ENCODE assay signal across 10 mouse cellular contexts in the genomic region with DNA sequence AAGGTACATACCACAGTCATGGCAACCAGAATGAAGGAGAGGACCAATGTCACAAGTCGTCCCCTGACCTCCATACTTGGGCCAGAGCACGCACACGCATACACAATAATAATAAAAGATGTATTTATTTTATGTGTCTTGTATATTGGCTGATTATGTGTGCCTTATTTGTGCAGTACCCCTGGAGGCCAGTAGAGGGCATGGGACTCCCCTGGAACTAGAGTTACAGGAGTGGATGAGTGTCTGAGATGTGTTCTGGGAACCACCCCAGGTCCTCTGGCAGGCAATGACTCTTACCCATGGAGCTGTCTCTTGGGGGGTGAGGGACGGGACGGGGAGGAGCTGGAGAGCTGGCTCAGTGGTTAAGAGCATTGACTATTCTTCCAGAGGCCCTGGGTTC. TPM values are rescaled to one million over a fixed set of nuclear protein-coding genes. Genes with fewer than 3 reads are reported as not detected.
DNase-seq lines count a peak whose midpoint lies in the region; ATAC-seq and TF ChIP-seq lines count a peak whose summit lies in the region.
"Had no signal": no experiment of that assay in that cellular context is flagged by ENCODE, and none has a peak within 500 bp of the region (broad histone marks: within the 10 kb centered on the region; RNA-seq: fewer than 3 reads in every experiment).

No protein-coding gene starts in this region.

- H3K9me3 ChIP-seq in kidney, embryonic 14.5 days (ENCODE audit: control insufficient read depth, low read length): no peaks in the 10 kb centered on the region
- H3K9me3 ChIP-seq in CH12.LX (replicated peaks; ENCODE audit: low read length) (peaks cover 6% of the 10 kb centered on the region), MEL (replicated peaks; ENCODE audit: insufficient read depth, low read length) (no peaks in the 10 kb centered on the region)
- no peaks in the 10 kb centered on the region for H3K9me3 ChIP-seq in liver, embryonic 14.5 days (ENCODE audit: control insufficient read depth, low read length)
- H3K9me3 ChIP-seq: heart, embryonic 10.5 days; midbrain, embryonic 12.5 days had no signal

- no peak overlapping the region for H3K4me2 ChIP-seq in kidney, embryonic 14.5 days (replicated peaks; ENCODE audit: low read depth, low read length)
- H3K4me2 ChIP-seq in CH12.LX (ENCODE audit: insufficient read depth, low read depth, poor library complexity, severe bottlenecking): no peak overlapping the region
- H3K4me2 ChIP-seq in liver, embryonic 14.5 days (ENCODE audit: low read depth): no peak overlapping the region
- H3K4me2 ChIP-seq: midbrain, embryonic 12.5 days had no signal

- TF ChIP-seq POLR2A in CH12.LX (IDR thresholded peaks at IDR 0.05; ENCODE audit: low read depth, low read length): no peak
- TF ChIP-seq POLR2A in MEL (IDR thresholded peaks at IDR 0.05; ENCODE audit: control insufficient read depth in 1 of 2, insufficient read depth in 1 of 2, low read depth in 1 of 2, low read length in 2 of 2, poor library complexity in 1 of 2): no peak

- TF ChIP-seq CTCF in CH12.LX (conservative IDR thresholded peaks at IDR 0.05 in 1 of 2, IDR thresholded peaks at IDR 0.05 in 1 of 2; ENCODE audit: low read depth in 2 of 2, low read length in 2 of 2) (peak; percentile 59 to 60), MEL (IDR thresholded peaks at IDR 0.05 in 2 of 3, conservative IDR thresholded peaks at IDR 0.05 in 1 of 3; ENCODE audit: control insufficient read depth in 1 of 3, insufficient read depth in 1 of 3, low read depth in 2 of 3, low read length in 3 of 3, poor library complexity in 1 of 3, severe bottlenecking in 1 of 3) (peak; percentile 61 to 80 (median 67))
- TF ChIP-seq CTCF in liver, embryonic 14.5 days (IDR thresholded peaks at IDR 0.05; ENCODE audit: low read depth): peak; percentile 81

- ATAC-seq in kidney, embryonic 14.5 days (ENCODE audit: low FRiP score, low TSS enrichment): no peak
- no peak for ATAC-seq in liver, embryonic 14.5 days (ENCODE audit: insufficient read depth)
- no peak for ATAC-seq in inflammation-experienced regulatory T-cells, adult 6 months

- intact Hi-C loops in left cerebral cortex, postnatal 25 days (cut with DNase I): no loop called here

- H3K27ac ChIP-seq in kidney, embryonic 14.5 days (ENCODE audit: low read depth, low read length): no peak overlapping the region
- H3K27ac ChIP-seq in CH12.LX (ENCODE audit: insufficient read depth, low read depth) (no peak overlapping the region), MEL (ENCODE audit: control insufficient read depth, low read depth, low read length) (no peak overlapping the region)
- H3K27ac ChIP-seq in liver, embryonic 14.5 days: no peak overlapping the region
- H3K27ac ChIP-seq: heart, embryonic 10.5 days; midbrain, embryonic 12.5 days had no signal

- no peak overlapping the region for H3K9ac ChIP-seq in kidney, embryonic 14.5 days (ENCODE audit: low read depth, low read length)
- no peak overlapping the region for H3K9ac ChIP-seq in CH12.LX (ENCODE audit: insufficient read depth, low read depth)
- H3K9ac ChIP-seq in MEL (ENCODE audit: control insufficient read depth, low read depth, low read length, poor library complexity, severe bottlenecking): no peak overlapping the region
- H3K9ac ChIP-seq in liver, embryonic 14.5 days (replicated peaks): no peak overlapping the region
- H3K9ac ChIP-seq: midbrain, embryonic 12.5 days had no signal

- dilution Hi-C loops in CH12.LX (cut with MboI; ENCODE audit: extremely low pct_ligation_motif_present, extremely low pct_unique_long_range_greater_than_20kb, low sequenced_read_pairs): no loop called here

- H3K79me2 ChIP-seq in CH12.LX (replicated peaks; ENCODE audit: control insufficient read depth, extremely low read depth, insufficient read depth, poor library complexity, severe bottlenecking): no peaks in the 10 kb centered on the region
- H3K79me2 ChIP-seq in MEL (ENCODE audit: control insufficient read depth, insufficient read depth, low read length, poor library complexity): no peaks in the 10 kb centered on the region

- TF ChIP-seq EP300 in CH12.LX (IDR thresholded peaks at IDR 0.05; ENCODE audit: low read length) (no peak), MEL (IDR thresholded peaks at IDR 0.05; ENCODE audit: low read depth in 1 of 2, low read length in 2 of 2) (no peak)
- TF ChIP-seq EP300 in liver, embryonic 14.5 days (IDR thresholded peaks at IDR 0.05; ENCODE audit: low read depth): no peak

- no peaks in the 10 kb centered on the region for H3K36me3 ChIP-seq in kidney, embryonic 14.5 days (ENCODE audit: control insufficient read depth, insufficient read depth, low read length)
- H3K36me3 ChIP-seq in CH12.LX (replicated peaks in 1 of 2; ENCODE audit: control insufficient read depth in 1 of 2, insufficient read depth in 1 of 2, low read length in 1 of 2): no peaks in the 10 kb centered on the region
- no peaks in the 10 kb centered on the region for H3K36me3 ChIP-seq in MEL (ENCODE audit: control insufficient read depth in 1 of 2, insufficient read depth in 2 of 2, low read length in 2 of 2)
- H3K36me3 ChIP-seq in liver, embryonic 14.5 days (replicated peaks; ENCODE audit: control insufficient read depth, insufficient read depth, low read depth): no peaks in the 10 kb centered on the region
- H3K36me3 ChIP-seq: heart, embryonic 10.5 days; midbrain, embryonic 12.5 days had no signal

- in situ Hi-C loops in CH12.LX (cut with MboI; ENCODE audit: low pct_ligation_motif_present, low pct_unique_long_range_greater_than_20kb, low sequenced_read_pairs): no loop called here

- DNase-seq in kidney, postnatal 10 days: peak; percentile 29
- peak; percentile 40 for DNase-seq in CH12.LX (ENCODE audit: extremely low read depth)
- DNase-seq in MEL (ENCODE audit: low read depth, low spot score): peak; percentile 59
- DNase-seq in liver, embryonic 14.5 days (ENCODE audit: low read depth in 3 of 3, low spot score in 3 of 3): peak in 1 of 3 experiments; percentile 13
- DNase-seq in left cerebral cortex, postnatal 25 days (ENCODE audit: low spot score in 2 of 2): no peak
- DNase-seq: cerebellum, adult 18-20 months had no signal

- no peak overlapping the region for H3K4me3 ChIP-seq in kidney, embryonic 14.5 days (ENCODE audit: low read length)
- H3K4me3 ChIP-seq in CH12.LX (replicated peaks in 1 of 3; ENCODE audit: low read depth in 2 of 3, low read length in 2 of 3, poor library complexity in 1 of 3) (no peak overlapping the region), MEL (ENCODE audit: control insufficient read depth in 1 of 2, insufficient read depth in 1 of 2, low read depth in 2 of 2, low read length in 2 of 2) (no peak overlapping the region)
- H3K4me3 ChIP-seq in liver, embryonic 14.5 days (ENCODE audit: insufficient read depth in 1 of 2, low read depth in 2 of 2, low read length in 2 of 2): no peak overlapping the region
- H3K4me3 ChIP-seq: heart, embryonic 10.5 days; midbrain, embryonic 12.5 days had no signal

- H3K4me1 ChIP-seq in kidney, embryonic 14.5 days (ENCODE audit: control insufficient read depth, insufficient read depth, low read length): 0 out of 2 replicates have a peak, but pooled peaks cover 12% of the 10 kb centered on the region
- peaks cover 0 to 6% of the 10 kb centered on the region in 2 experiments; a peak in 2 of 4 replicates for H3K4me1 ChIP-seq in CH12.LX (ENCODE audit: control insufficient read depth in 1 of 2, insufficient read depth in 2 of 2)
- H3K4me1 ChIP-seq in MEL (ENCODE audit: control insufficient read depth in 1 of 2, insufficient read depth in 2 of 2, low read length in 2 of 2): no peaks in the 10 kb centered on the region
- no peaks in the 10 kb centered on the region for H3K4me1 ChIP-seq in liver, embryonic 14.5 days (replicated peaks; ENCODE audit: control insufficient read depth in 2 of 2, insufficient read depth in 2 of 2, low read length in 1 of 2)

- peaks cover 39% of the 10 kb centered on the region for H3K27me3 ChIP-seq in kidney, embryonic 14.5 days (ENCODE audit: control insufficient read depth, insufficient read depth, low read length)
- H3K27me3 ChIP-seq in CH12.LX (replicated peaks) (peaks cover 53% of the 10 kb centered on the region), MEL (ENCODE audit: control insufficient read depth in 1 of 2, insufficient read depth in 2 of 2, low read length in 2 of 2) (no peaks in the 10 kb centered on the region)
- peaks cover 35% of the 10 kb centered on the region for H3K27me3 ChIP-seq in liver, embryonic 14.5 days (ENCODE audit: control insufficient read depth, insufficient read depth, low read length)

- WGBS in kidney, embryonic 14.5 days: 61% methylated on average over 5 of the region's 5 CpGs
- 35% methylated on average over 5 of the region's 5 CpGs for WGBS in liver, embryonic 14.5 days (ENCODE audit: insufficient replicate concordance)

- TF ChIP-seq RAD21 in CH12.LX (IDR thresholded peaks at IDR 0.05; ENCODE audit: low read depth, low read length) (peak; percentile 16), MEL (IDR thresholded peaks at IDR 0.05; ENCODE audit: low read depth, low read length) (peak; percentile 46)

RNA-seq across cellular contexts. Expression of a gene that starts 2.9 kb away (rescaled TPM):
- polyA plus RNA-seq in kidney, embryonic 14.5 days (2014; fragmentation: Nextera tagmentation; extraction: Ambion mirVana): 0.06 and 0.20 TPM in 2 replicates
- total RNA-seq in CH12.LX (2012; rRNA removed): not detected in 2 replicates
- not detected in 2 replicates for total RNA-seq in CH12.LX (2014; rRNA removed)
- polyA plus RNA-seq in CH12.LX (2012; ENCODE audit: insufficient read length, low read depth): not detected in 2 replicates
- 0.03 TPM in 1 of 2 replicates, not detected in the other for total RNA-seq in MEL (2012; rRNA removed)
- not detected for polyA plus RNA-seq in MEL (2012; ENCODE audit: insufficient read depth in 1 of 2, insufficient read length in 2 of 2, low read depth in 1 of 2, low replicate concordance in 2 of 2, missing spikeins in 1 of 2)
- polyA plus RNA-seq in liver, embryonic 14.5 days (2012; rRNA removed): 0.01 and 0.05 TPM in 2 replicates
- polyA plus RNA-seq in liver, embryonic 14.5 days (2014; fragmentation: Nextera tagmentation; extraction: Ambion mirVana): not detected in 2 replicates
- polyA plus RNA-seq in inflammation-experienced regulatory T-cells, adult 6 months (2017; shearing (Covaris generic)): not detected
- 1 to 10 TPM; 1.6 TPM for total RNA-seq in left cerebral cortex, postnatal 25 days (2021)

RNA-seq across cellular contexts. Expression of a gene that starts 30.9 kb away (rescaled TPM):
- polyA plus RNA-seq in kidney, embryonic 14.5 days (2014; fragmentation: Nextera tagmentation; extraction: Ambion mirVana): 63.4 and 86.2 TPM in 2 replicates
- total RNA-seq in CH12.LX (2012; rRNA removed) (16.3 and 18.7 TPM in 2 replicates), CH12.LX (2014; rRNA removed) (19.9 and 22.7 TPM in 2 replicates), MEL (2012; rRNA removed) (16.2 and 17.6 TPM in 2 replicates)
- polyA plus RNA-seq in CH12.LX (2012; ENCODE audit: insufficient read length, low read depth) (39.4 and 51.5 TPM in 2 replicates), MEL (2012; ENCODE audit: insufficient read depth in 1 of 2, insufficient read length in 2 of 2, low read depth in 1 of 2, low replicate concordance in 2 of 2, missing spikeins in 1 of 2) (10 to 100 TPM in 1 of 2 experiments, not detected in 1; 62.1 TPM)
- 16.4 and 19.3 TPM in 2 replicates for polyA plus RNA-seq in liver, embryonic 14.5 days (2012; rRNA removed)
- 24.5 and 25.9 TPM in 2 replicates for polyA plus RNA-seq in liver, embryonic 14.5 days (2014; fragmentation: Nextera tagmentation; extraction: Ambion mirVana)
- 10 to 100 TPM; 52.1 to 67.4 (median 67.2) TPM for polyA plus RNA-seq in inflammation-experienced regulatory T-cells, adult 6 months (2017; shearing (Covaris generic))
- total RNA-seq in left cerebral cortex, postnatal 25 days (2021): 10 to 100 TPM; 37.5 to 38.2 TPM

RNA-seq across cellular contexts. Expression of a gene that starts 43.6 kb away (rescaled TPM):
- 351 and 359 TPM in 2 replicates for polyA plus RNA-seq in kidney, embryonic 14.5 days (2014; fragmentation: Nextera tagmentation; extraction: Ambion mirVana)
- total RNA-seq in CH12.LX (2012; rRNA removed) (77.7 and 91.7 TPM in 2 replicates), CH12.LX (2014; rRNA removed) (105 and 117 TPM in 2 replicates), MEL (2012; rRNA removed) (62.5 and 80.5 TPM in 2 replicates)
- polyA plus RNA-seq in CH12.LX (2012; ENCODE audit: insufficient read length, low read depth) (53.2 and 75.7 TPM in 2 replicates), MEL (2012; ENCODE audit: insufficient read depth in 1 of 2, insufficient read length in 2 of 2, low read depth in 1 of 2, low replicate concordance in 2 of 2, missing spikeins in 1 of 2) (10 to 100 TPM in 1 of 2 experiments, not detected in 1; 94.4 TPM)
- 35.3 and 39.9 TPM in 2 replicates for polyA plus RNA-seq in liver, embryonic 14.5 days (2012; rRNA removed)
- 134 and 135 TPM in 2 replicates for polyA plus RNA-seq in liver, embryonic 14.5 days (2014; fragmentation: Nextera tagmentation; extraction: Ambion mirVana)
- 100 to 1,000 TPM in 1 of 3 experiments, 10 to 100 TPM in 2; 76.8 to 100 (median 78.4) TPM for polyA plus RNA-seq in inflammation-experienced regulatory T-cells, adult 6 months (2017; shearing (Covaris generic))
- 10 to 100 TPM; 35.2 to 37.8 TPM for total RNA-seq in left cerebral cortex, postnatal 25 days (2021)

RNA-seq across cellular contexts. Expression of a gene that starts 44.8 kb away (rescaled TPM):
- 34.5 and 39.9 TPM in 2 replicates for polyA plus RNA-seq in kidney, embryonic 14.5 days (2014; fragmentation: Nextera tagmentation; extraction: Ambion mirVana)
- total RNA-seq in CH12.LX (2012; rRNA removed) (32.7 and 39.7 TPM in 2 replicates), CH12.LX (2014; rRNA removed) (22.8 and 23.7 TPM in 2 replicates), MEL (2012; rRNA removed) (51.4 and 59.3 TPM in 2 replicates)
- polyA plus RNA-seq in CH12.LX (2012; ENCODE audit: insufficient read length, low read depth) (51.8 and 63.7 TPM in 2 replicates), MEL (2012; ENCODE audit: insufficient read depth in 1 of 2, insufficient read length in 2 of 2, low read depth in 1 of 2, low replicate concordance in 2 of 2, missing spikeins in 1 of 2) (10 to 100 TPM in 1 of 2 experiments, not detected in 1; 92.4 TPM)
- polyA plus RNA-seq in liver, embryonic 14.5 days (2012; rRNA removed): 12.7 and 14.1 TPM in 2 replicates
- polyA plus RNA-seq in liver, embryonic 14.5 days (2014; fragmentation: Nextera tagmentation; extraction: Ambion mirVana): 13.7 and 17.2 TPM in 2 replicates
- polyA plus RNA-seq in inflammation-experienced regulatory T-cells, adult 6 months (2017; shearing (Covaris generic)): 1 to 10 TPM; 5.4 to 6.2 (median 5.6) TPM
- 10 to 100 TPM; 24.4 to 24.7 TPM for total RNA-seq in left cerebral cortex, postnatal 25 days (2021)

Comparison
In these comparisons a context has a peak if more than half of its experiments do, and no peak if none do; other contexts are left out.
1. DNase-seq: peak in kidney, postnatal 10 days (single experiment), CH12.LX (single experiment) and MEL (single experiment); none in left cerebral cortex, postnatal 25 days (0 of 2).
2. Peak in every context shown above with its lines, with median percentiles within 50 percentile points of each other: CTCF ChIP-seq.